Mouse (Mus musculus) erythroid progenitor cell, adult 5-6 weeks (primary cell): ENCODE measurements around the gene Atp6v1fnb. TPM values are rescaled to one million over a fixed set of nuclear protein-coding genes. Genes with fewer than 3 reads are reported as not detected.

Source experiments
- ATAC-seq: replicated peaks from 2 replicates; pipeline ENCODE4 v1.8.0; 2016; ENCODE audit warnings: moderate number of reproducible peaks, mild to moderate bottlenecking, moderate TSS enrichment, inconsistent platforms; ENCODE audit not compliant: poor library complexity, low FRiP score, severe bottlenecking
- total RNA-seq, 2 experiments: library from RNA; stranded (forward) in 1 of 2; stranded (reverse) in 1 of 2; fragments of 150-400 nt in 1 of 2; fragments of 186-747, 209-891 nt in 1 of 2; gene quantifications; 2 replicates each; pipeline versions ENCODE4 v1.2.3 to v1.2.4; 2015 to 2017; ENCODE audit warnings: low replicate concordance in 2 of 2

Atp6v1fnb gene
- total RNA-seq, 2 experiments from 2014 or later, result not detected

- no peak for ATAC-seq
Observed at GRCm38 (mm10) chr6:29513284-29513683, 42.0 kb downstream of the Atp6v1fnb start.

GRCm38 (mm10) chr6:29517139-29517538 is 45.9 kb downstream of the Atp6v1fnb start:
- 0 out of 2 replicates have a peak, but pooled peaks have one; percentile 49 for ATAC-seq

- no peak for ATAC-seq
Observed at GRCm38 (mm10) chr6:29522626-29523300, 51.5 kb downstream of the Atp6v1fnb start.

Other genes starting within 250 kb of the Atp6v1fnb start
- gene Hilpda, start 198.9 kb upstream of the Atp6v1fnb start, total RNA-seq (2015; ENCODE audit: low replicate concordance), result 1.7 and 2.2 TPM in 2 replicates
- gene Hilpda, start 198.9 kb upstream of the Atp6v1fnb start, total RNA-seq (2017; ENCODE audit: low replicate concordance), result 0.90 and 6.9 TPM in 2 replicates
- not detected in 2 replicates for gene Fam71f2, start 191.8 kb upstream of the Atp6v1fnb start, total RNA-seq (2015; ENCODE audit: low replicate concordance)
- gene Fam71f2, start 191.8 kb upstream of the Atp6v1fnb start, total RNA-seq (2017; ENCODE audit: low replicate concordance), result not detected in 2 replicates
- gene Fam71f1, start 152.3 kb upstream of the Atp6v1fnb start, total RNA-seq (2015; ENCODE audit: low replicate concordance), result not detected in 2 replicates
- gene Fam71f1, start 152.3 kb upstream of the Atp6v1fnb start, total RNA-seq (2017; ENCODE audit: low replicate concordance), result not detected in 2 replicates
- 23.1 and 26.7 TPM in 2 replicates for gene Calu, start 123.4 kb upstream of the Atp6v1fnb start, total RNA-seq (2015; ENCODE audit: low replicate concordance)
- gene Calu, start 123.4 kb upstream of the Atp6v1fnb start, total RNA-seq (2017; ENCODE audit: low replicate concordance), result 41.5 and 53.8 TPM in 2 replicates
- gene Opn1sw, start 83.0 kb upstream of the Atp6v1fnb start, total RNA-seq (2015; ENCODE audit: low replicate concordance), result not detected in 2 replicates
- not detected in 2 replicates for gene Opn1sw, start 83.0 kb upstream of the Atp6v1fnb start, total RNA-seq (2017; ENCODE audit: low replicate concordance)
- not detected in 2 replicates for gene Ccdc136, start 75.1 kb upstream of the Atp6v1fnb start, total RNA-seq (2015; ENCODE audit: low replicate concordance)
- gene Ccdc136, start 75.1 kb upstream of the Atp6v1fnb start, total RNA-seq (2017; ENCODE audit: low replicate concordance), result not detected in 2 replicates
- gene Flnc, start 38.2 kb upstream of the Atp6v1fnb start, total RNA-seq (2015; ENCODE audit: low replicate concordance), result not detected in 2 replicates
- not detected in 2 replicates for gene Flnc, start 38.2 kb upstream of the Atp6v1fnb start, total RNA-seq (2017; ENCODE audit: low replicate concordance)
- gene Atp6v1f, start 3.7 kb upstream of the Atp6v1fnb start, total RNA-seq (2015; ENCODE audit: low replicate concordance), result 66.7 and 71.7 TPM in 2 replicates
- 24.1 and 45.5 TPM in 2 replicates for gene Atp6v1f, start 3.7 kb upstream of the Atp6v1fnb start, total RNA-seq (2017; ENCODE audit: low replicate concordance)
- not detected in 2 replicates for gene Kcp, start 36.5 kb downstream of the Atp6v1fnb start, total RNA-seq (2015; ENCODE audit: low replicate concordance)
- not detected in 2 replicates for gene Kcp, start 36.5 kb downstream of the Atp6v1fnb start, total RNA-seq (2017; ENCODE audit: low replicate concordance)
- gene Irf5, start 55.2 kb downstream of the Atp6v1fnb start, total RNA-seq (2015; ENCODE audit: low replicate concordance), result 2.5 and 9.7 TPM in 2 replicates
- 6.7 and 13.5 TPM in 2 replicates for gene Irf5, start 55.2 kb downstream of the Atp6v1fnb start, total RNA-seq (2017; ENCODE audit: low replicate concordance)
- 47.6 and 105 TPM in 2 replicates for gene Tnpo3, start 138.4 kb downstream of the Atp6v1fnb start, total RNA-seq (2015; ENCODE audit: low replicate concordance)
- 50.4 and 57.9 TPM in 2 replicates for gene Tnpo3, start 138.4 kb downstream of the Atp6v1fnb start, total RNA-seq (2017; ENCODE audit: low replicate concordance)
- gene Tspan33, start 222.8 kb downstream of the Atp6v1fnb start, total RNA-seq (2015; ENCODE audit: low replicate concordance), result 519 and 520 TPM in 2 replicates
- gene Tspan33, start 222.8 kb downstream of the Atp6v1fnb start, total RNA-seq (2017; ENCODE audit: low replicate concordance), result 729 and 794 TPM in 2 replicates